Mouse (Mus musculus) C3H10T1/2 (cell line): ENCODE results near the gene Ryk. TPM values are rescaled to one million over a fixed set of nuclear protein-coding genes. Genes with fewer than 3 reads are reported as not detected.

Experiments used
- polyA plus RNA-seq, 2 experiments: library from polyadenylated mRNA; unstranded; fragments of >200 nt; fragmentation: generic; extraction: Trizol; gene quantifications; one replicate each; pipeline ENCODE4 v1.2.1; 2012; ENCODE audit warnings: missing spikeins in 2 of 2

The Ryk gene
- polyA plus RNA-seq = 10 to 100 TPM; 18.3 to 76.3 TPM

DNA sequence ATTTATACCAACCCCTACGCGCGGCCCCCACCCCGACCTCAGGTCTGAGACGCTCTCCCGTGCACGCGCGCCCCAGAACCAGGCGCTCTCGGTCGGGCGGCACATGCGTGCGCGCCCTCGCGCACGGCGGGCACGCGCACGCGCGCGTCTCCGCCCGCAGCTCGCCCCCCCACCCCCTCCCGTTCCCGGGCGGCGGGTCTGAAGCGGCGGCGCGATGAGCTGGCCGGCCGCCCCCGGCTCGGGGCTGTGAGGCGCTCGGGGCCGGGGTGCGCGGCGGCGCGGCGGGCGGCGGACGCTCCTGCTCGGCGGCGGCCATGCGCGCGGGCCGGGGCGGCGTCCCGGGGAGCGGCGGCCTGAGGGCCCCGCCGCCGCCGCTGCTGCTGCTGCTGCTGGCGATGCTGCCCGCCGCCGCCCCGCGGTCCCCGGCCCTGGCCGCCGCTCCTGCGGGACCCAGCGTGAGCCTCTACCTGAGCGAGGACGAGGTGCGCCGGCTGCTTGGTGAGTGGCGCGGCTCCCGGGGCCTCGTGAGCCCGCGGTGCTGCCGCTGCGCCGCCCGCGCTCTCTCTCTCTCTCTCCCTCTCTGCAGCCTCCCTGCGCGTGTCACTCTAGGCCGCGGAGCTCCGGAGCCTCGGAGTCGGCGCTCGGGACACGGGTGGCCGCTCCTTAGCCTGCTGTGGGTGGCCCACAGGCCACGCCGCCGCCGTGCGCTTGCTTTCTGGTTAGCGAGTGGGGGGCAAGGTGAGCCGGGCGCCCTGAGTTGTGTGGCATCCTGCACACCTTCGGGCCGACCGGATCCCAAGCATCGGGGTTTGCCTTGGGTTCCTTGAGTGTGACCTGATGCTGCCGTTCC, at the start of gene Ryk:
TSS of gene Ryk (plus strand) at position 176 of the 850 bp plus-strand sequence.

Other genes starting within 250 kb of the Ryk start
- 100 to 1,000 TPM; 116 to 483 TPM for gene Anapc13, start 208.6 kb upstream of the Ryk start, polyA plus RNA-seq
- 10 to 100 TPM in 1 of 2 experiments, 1 to 10 TPM in 1; 1.7 to 13.5 TPM for gene Cep63, start 208.4 kb upstream of the Ryk start, polyA plus RNA-seq
- 10 to 100 TPM; 10.8 to 60.8 TPM for gene Amotl2, start 118.2 kb upstream of the Ryk start, polyA plus RNA-seq
- under 1 TPM; 0.20 to 0.85 TPM for gene Slco2a1, start 153.8 kb downstream of the Ryk start, polyA plus RNA-seq